In the genomic region with DNA sequence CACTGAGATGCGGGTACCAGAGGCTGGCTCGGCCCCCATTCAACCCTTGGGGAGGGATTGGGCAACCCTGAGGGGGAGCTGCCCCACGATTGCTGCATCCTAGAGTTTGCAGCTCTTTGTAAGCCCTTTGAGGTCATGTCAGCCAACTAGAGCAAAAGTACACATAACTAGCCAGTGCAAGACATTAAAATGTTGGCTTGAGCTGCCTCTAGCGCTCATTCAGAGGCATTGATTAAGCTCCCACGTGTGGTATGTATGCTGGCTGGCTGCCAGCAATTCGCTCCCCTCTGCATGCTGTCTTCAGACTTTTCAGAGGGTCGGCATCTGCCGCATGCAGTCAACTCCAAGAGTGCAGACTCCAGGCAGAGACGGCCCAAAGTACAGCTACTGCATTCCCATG, we compare ENCODE assay signal across 12 mouse cellular contexts. TPM values are rescaled to one million over a fixed set of nuclear protein-coding genes. Genes with fewer than 3 reads are reported as not detected.
DNase-seq lines count a peak whose midpoint lies in the region; ATAC-seq and TF ChIP-seq lines count a peak whose summit lies in the region.
"Had no signal": no experiment of that assay in that cellular context is flagged by ENCODE, and none has a peak within 500 bp of the region (broad histone marks: within the 10 kb centered on the region; RNA-seq: fewer than 3 reads in every experiment).

No protein-coding gene starts in this region.

- no peaks in the 10 kb centered on the region for H3K9me3 ChIP-seq in neural tube, embryonic 11.5 days (ENCODE audit: control insufficient read depth, low read length)
- H3K9me3 ChIP-seq in hindbrain, embryonic 15.5 days: no peaks in the 10 kb centered on the region
- H3K9me3 ChIP-seq in intestine, postnatal 0 days (ENCODE audit: control insufficient read depth): no peaks in the 10 kb centered on the region

- peak; percentile 32 to 55 for DNase-seq in cerebellum, postnatal 10 days
- no peak for DNase-seq in cerebellum, adult 8-10 months
- peak; percentile 46 for DNase-seq in neural tube, embryonic 11.5 days (ENCODE audit: low spot score)
- no peak for DNase-seq in neural tube, embryonic 10.5 days (ENCODE audit: extremely low spot score, low spot score)
- peak; percentile 26 for DNase-seq in retina, embryonic 14.5 days (ENCODE audit: low spot score)
- no peak for DNase-seq in right cerebral cortex, adult 18-20 months
- DNase-seq: adrenal gland, adult 2 months; cerebellum, adult 11 months had no signal

- no peak overlapping the region for H3K9ac ChIP-seq in neural tube, embryonic 11.5 days (ENCODE audit: low read length)
- H3K9ac ChIP-seq in hindbrain, embryonic 15.5 days: no peak overlapping the region
- H3K9ac ChIP-seq in intestine, postnatal 0 days (ENCODE audit: low read depth, low read length): no peak overlapping the region

- TF ChIP-seq CTCF in intestine, postnatal 0 days (IDR thresholded peaks at IDR 0.05; ENCODE audit: low read depth): no peak

- no peak for ATAC-seq in neural tube, embryonic 11.5 days (ENCODE audit: insufficient read depth, low FRiP score, low TSS enrichment)
- ATAC-seq in hindbrain, embryonic 15.5 days (ENCODE audit: low FRiP score, low read depth): peak; percentile 77
- ATAC-seq in intestine, postnatal 0 days: no peak

- peaks cover 5% of the 10 kb centered on the region; the same call in 1 of the 2 replicates for H3K36me3 ChIP-seq in neural tube, embryonic 11.5 days (ENCODE audit: control insufficient read depth, insufficient read depth, low read length)
- H3K36me3 ChIP-seq in hindbrain, embryonic 15.5 days: peaks cover 60% of the 10 kb centered on the region
- H3K36me3 ChIP-seq in intestine, postnatal 0 days (ENCODE audit: control insufficient read depth, insufficient read depth): peaks cover 33% of the 10 kb centered on the region

- H3K4me3 ChIP-seq in neural tube, embryonic 11.5 days (ENCODE audit: low read depth, low read length): no peak overlapping the region
- no peak overlapping the region for H3K4me3 ChIP-seq in hindbrain, embryonic 15.5 days
- no peak overlapping the region for H3K4me3 ChIP-seq in intestine, postnatal 0 days (ENCODE audit: low read depth, low read length)

- no peak overlapping the region for H3K27ac ChIP-seq in neural tube, embryonic 11.5 days (ENCODE audit: low read depth, low read length)
- H3K27ac ChIP-seq in hindbrain, embryonic 15.5 days (replicated peaks): no peak overlapping the region
- H3K27ac ChIP-seq in intestine, postnatal 0 days (ENCODE audit: low read depth, low read length): no peak overlapping the region
- H3K27ac ChIP-seq: kidney, postnatal 0 days had no signal

- WGBS in neural tube, embryonic 11.5 days: 82% methylated on average over 9 of the region's 9 CpGs
- WGBS in hindbrain, embryonic 15.5 days: 34% methylated on average over 9 of the region's 9 CpGs
- WGBS in intestine, postnatal 0 days: 67% methylated on average over 9 of the region's 9 CpGs

- H3K4me2 ChIP-seq in neural tube, embryonic 11.5 days (ENCODE audit: low read depth): no peak overlapping the region
- no peak overlapping the region for H3K4me2 ChIP-seq in hindbrain, embryonic 15.5 days
- no peak overlapping the region for H3K4me2 ChIP-seq in intestine, postnatal 0 days (replicated peaks; ENCODE audit: low read depth)
- H3K4me2 ChIP-seq: heart, embryonic 11.5 days had no signal

- no peaks in the 10 kb centered on the region for H3K27me3 ChIP-seq in neural tube, embryonic 11.5 days (ENCODE audit: control insufficient read depth, insufficient read depth, low read length)
- no peaks in the 10 kb centered on the region for H3K27me3 ChIP-seq in hindbrain, embryonic 15.5 days
- no peaks in the 10 kb centered on the region for H3K27me3 ChIP-seq in intestine, postnatal 0 days (replicated peaks; ENCODE audit: control insufficient read depth, insufficient read depth, low read length)

- no peaks in the 10 kb centered on the region for H3K4me1 ChIP-seq in neural tube, embryonic 11.5 days (ENCODE audit: control insufficient read depth, insufficient read depth, low read length)
- H3K4me1 ChIP-seq in hindbrain, embryonic 15.5 days (replicated peaks): peaks cover 9% of the 10 kb centered on the region
- 0 out of 2 replicates have a peak, but pooled peaks cover 4% of the 10 kb centered on the region for H3K4me1 ChIP-seq in intestine, postnatal 0 days (replicated peaks; ENCODE audit: control insufficient read depth, insufficient read depth, low read length)

RNA-seq across cellular contexts. Expression of gene Dcaf4, which starts 15.8 kb away (rescaled TPM):
- polyA plus RNA-seq in neural tube, embryonic 11.5 days (2014; fragmentation: Nextera tagmentation; extraction: Ambion mirVana): 24.0 and 25.3 TPM in 2 replicates
- 44.8 and 49.2 TPM in 2 replicates for polyA plus RNA-seq in hindbrain, embryonic 15.5 days (2015; fragmentation: Nextera tagmentation; extraction: Ambion mirVana)
- polyA plus RNA-seq in intestine, postnatal 0 days (2015; fragmentation: Nextera tagmentation; extraction: Ambion mirVana): 7.3 and 7.4 TPM in 2 replicates

RNA-seq across cellular contexts. Expression of gene Dpf3, which starts 48.5 kb away (rescaled TPM):
- polyA plus RNA-seq in neural tube, embryonic 11.5 days (2014; fragmentation: Nextera tagmentation; extraction: Ambion mirVana): 10.8 and 11.0 TPM in 2 replicates
- 22.7 and 23.9 TPM in 2 replicates for polyA plus RNA-seq in hindbrain, embryonic 15.5 days (2015; fragmentation: Nextera tagmentation; extraction: Ambion mirVana)
- 5.1 and 5.9 TPM in 2 replicates for polyA plus RNA-seq in intestine, postnatal 0 days (2015; fragmentation: Nextera tagmentation; extraction: Ambion mirVana)

Comparison
In these comparisons a context has a peak if more than half of its experiments do, and no peak if none do; other contexts are left out.
1. DNase-seq: peak in cerebellum, postnatal 10 days (2 of 2), neural tube, embryonic 11.5 days (single experiment) and retina, embryonic 14.5 days (single experiment); none in cerebellum, adult 8-10 months (single experiment), neural tube, embryonic 10.5 days (single experiment) and right cerebral cortex, adult 18-20 months (single experiment).